Mouse (Mus musculus) kidney, adult 2 months (tissue): ENCODE measurements at regions not wholly inside any gene's neighbourhood (a gene's known extent, or its start where the extent isn't known, plus 50 kb on each side); places are given as distances from the start of the nearest gene placed in this dataset.

ENCODE experiments used
- CTCF ChIP-seq: fragments of 200-500 bp; conservative IDR thresholded peaks from 2 replicates; pipeline ENCODE4 v1.5.1; 2011; ENCODE audit warnings: low read depth, mild to moderate bottlenecking, control low read depth, low read length, moderate library complexity, mixed read lengths; ENCODE audit not compliant: insufficient read depth, insufficient read length
- POLR2A ChIP-seq: fragments of 200-500 bp; IDR thresholded peaks from one replicate; pipeline ENCODE4 v1.6.1; 2011; ENCODE audit warnings: low read depth, low read length, control low read depth

- TF ChIP-seq CTCF (no peak), POLR2A (no peak)
Measured at GRCm38 (mm10) chr10:118001501-118001900, 140.1 kb upstream of the Mdm1 start.
